Mouse (Mus musculus): Measurements from ENCODE around the gene Mus81. TPM values are rescaled to one million over a fixed set of nuclear protein-coding genes. Genes with fewer than 3 reads are reported as not detected.
A peak's percentile ranks its signal among the peaks of the same experiment; 100 is the strongest.

Gene Mus81
- total RNA-seq, 2 experiments from 2014 or later, result 16.9 to 24.2 TPM

GRCm38 (mm10) chr19:5471846-5472245, 16.4 kb downstream of the Mus81 start:
- DNase-seq, result no peak

GRCm38 (mm10) chr19:5468374-5468773, 19.8 kb downstream of the Mus81 start, which contains the start of gene Ctsw:
Gene Ctsw, minus strand, starts transcription at chr19:5468507.
- DNase-seq, result no peak

GRCm38 (mm10) chr19:5466916-5467500, 21.2 kb downstream of the Mus81 start:
- no peak for DNase-seq

GRCm38 (mm10) chr19:5465037-5465436, 23.2 kb downstream of the Mus81 start:
- no peak for DNase-seq

GRCm38 (mm10) chr19:5463791-5464562, 24.2 kb downstream of the Mus81 start:
- DNase-seq, result peak; percentile 52 to 72

- DNase-seq, result no peak
Observed at GRCm38 (mm10) chr19:5463212-5463611, 25.0 kb downstream of the Mus81 start.

- no peak for DNase-seq
Observed at GRCm38 (mm10) chr19:5461411-5461810, 26.8 kb downstream of the Mus81 start.

GRCm38 (mm10) chr19:5460465-5460911, 27.7 kb downstream of the Mus81 start, which contains the start of gene Fibp:
Gene Fibp, plus strand, starts transcription at chr19:5460615.
- DNase-seq, result peak; percentile 90 to 92

GRCm38 (mm10) chr19:5459896-5460295, 28.3 kb downstream of the Mus81 start:
- no peak for DNase-seq

- DNase-seq, result peak; percentile 48 to 53
Observed at GRCm38 (mm10) chr19:5459019-5459418, 29.2 kb downstream of the Mus81 start.

- no peak for DNase-seq
Observed at GRCm38 (mm10) chr19:5457746-5458442, 30.3 kb downstream of the Mus81 start, which contains the start of gene Ccdc85b. Gene Ccdc85b, minus strand, starts transcription at chr19:5457894.

GRCm38 (mm10) chr19:5456922-5457745, 31.1 kb downstream of the Mus81 start:
- peak; percentile 97 for DNase-seq

GRCm38 (mm10) chr19:5456241-5456921, 31.8 kb downstream of the Mus81 start:
- peak; percentile 69 to 76 for DNase-seq

- DNase-seq, result peak in 1 of 2 experiments; percentile 33
Observed at GRCm38 (mm10) chr19:5455568-5455967, 32.6 kb downstream of the Mus81 start.

GRCm38 (mm10) chr19:5455037-5455436, 33.2 kb downstream of the Mus81 start:
- DNase-seq, result no peak

- no peak for DNase-seq
Observed at GRCm38 (mm10) chr19:5451766-5452165, 36.4 kb downstream of the Mus81 start.

GRCm38 (mm10) chr19:5449673-5450072, 38.5 kb downstream of the Mus81 start:
- no peak for DNase-seq

GRCm38 (mm10) chr19:5448354-5449150, 39.6 kb downstream of the Mus81 start:
- DNase-seq, result peak in 1 of 2 experiments; percentile 36

- peak; percentile 69 to 82 for DNase-seq
Observed at GRCm38 (mm10) chr19:5447515-5448353, 40.5 kb downstream of the Mus81 start, which contains the start of gene Fosl1. Gene Fosl1, plus strand, starts transcription at chr19:5447547.
